ENCODE assay signal across 9 mouse cellular contexts in the genomic region with DNA sequence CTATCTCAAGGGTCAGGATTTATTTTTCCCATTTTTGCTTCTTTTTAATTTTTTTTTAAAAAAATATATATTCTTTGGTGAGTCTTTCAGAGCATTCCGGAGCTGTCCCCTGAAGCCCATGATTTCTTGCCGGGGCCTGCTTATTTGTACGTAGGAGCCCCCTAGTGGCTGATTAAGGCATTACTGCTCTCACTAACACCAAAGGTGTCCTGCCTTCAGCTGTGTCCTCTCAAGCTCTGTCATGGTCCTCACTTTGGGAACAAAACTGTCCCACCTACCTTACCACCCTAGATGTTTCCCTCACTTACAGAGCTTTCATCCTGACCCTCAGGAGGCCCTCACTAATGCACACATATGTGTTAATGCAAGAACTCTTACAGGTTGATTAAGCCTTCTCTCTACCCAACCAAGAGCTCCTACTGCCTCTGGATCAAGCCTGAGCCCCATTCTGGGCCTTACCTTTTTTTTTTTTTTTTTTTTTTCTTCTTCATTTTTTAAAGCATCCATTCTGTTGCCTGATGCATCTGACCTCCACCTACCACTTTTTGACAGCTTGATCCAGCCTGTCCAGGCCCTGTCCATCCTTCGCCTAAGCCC. TPM values are rescaled to one million over a fixed set of nuclear protein-coding genes. Genes with fewer than 3 reads are reported as not detected.
DNase-seq lines count a peak whose midpoint lies in the region; ATAC-seq and TF ChIP-seq lines count a peak whose summit lies in the region.
"Had no signal": no experiment of that assay in that cellular context is flagged by ENCODE, and none has a peak within 500 bp of the region (broad histone marks: within the 10 kb centered on the region; RNA-seq: fewer than 3 reads in every experiment).

No protein-coding gene starts in this region.

- no peak overlapping the region for H3K27ac ChIP-seq in MEL (ENCODE audit: control insufficient read depth, low read depth, low read length)
- H3K27ac ChIP-seq in cerebellum, adult 2 months (ENCODE audit: insufficient read depth, low read length) = no peak overlapping the region
- no peak overlapping the region for H3K27ac ChIP-seq in hindbrain, embryonic 12.5 days
- H3K27ac ChIP-seq: heart, embryonic 13.5 days had no signal

- no peaks in the 10 kb centered on the region for H3K27me3 ChIP-seq in MEL (ENCODE audit: control insufficient read depth in 1 of 2, insufficient read depth in 2 of 2, low read length in 2 of 2)
- H3K27me3 ChIP-seq in cerebellum, adult 2 months (ENCODE audit: control insufficient read depth, insufficient read depth, low read length) = no peaks in the 10 kb centered on the region
- H3K27me3 ChIP-seq in hindbrain, embryonic 12.5 days = no peaks in the 10 kb centered on the region
- H3K27me3 ChIP-seq: heart, embryonic 13.5 days had no signal

- no peak for TF ChIP-seq EP300 in MEL (IDR thresholded peaks at IDR 0.05; ENCODE audit: low read depth in 1 of 2, low read length in 2 of 2)

- peak overlapping the region; percentile 41; the same call in 1 of the 2 replicates for H3K9ac ChIP-seq in MEL (ENCODE audit: control insufficient read depth, low read depth, low read length, poor library complexity, severe bottlenecking)
- no peak overlapping the region for H3K9ac ChIP-seq in hindbrain, embryonic 12.5 days

- H3K4me3 ChIP-seq in MEL (ENCODE audit: control insufficient read depth in 1 of 2, insufficient read depth in 1 of 2, low read depth in 2 of 2, low read length in 2 of 2) = peak overlapping the region; percentile 41 to 46
- no peak overlapping the region for H3K4me3 ChIP-seq in cerebellum, adult 2 months (replicated peaks; ENCODE audit: insufficient read depth, low read depth, low read length)
- no peak overlapping the region for H3K4me3 ChIP-seq in hindbrain, embryonic 12.5 days
- H3K4me3 ChIP-seq: heart, embryonic 13.5 days had no signal

- peak; percentile 98 for TF ChIP-seq RAD21 in MEL (IDR thresholded peaks at IDR 0.05; ENCODE audit: low read depth, low read length)

- no peaks in the 10 kb centered on the region for H3K79me2 ChIP-seq in MEL (ENCODE audit: control insufficient read depth, insufficient read depth, low read length, poor library complexity)

- TF ChIP-seq POLR2A in MEL (IDR thresholded peaks at IDR 0.05; ENCODE audit: control insufficient read depth in 1 of 2, insufficient read depth in 1 of 2, low read depth in 1 of 2, low read length in 2 of 2, poor library complexity in 1 of 2) = no peak
- TF ChIP-seq POLR2A in cerebellum, adult 2 months (IDR thresholded peaks at IDR 0.05; ENCODE audit: borderline replicate concordance, insufficient read depth, low read length) = no peak

- DNase-seq in MEL (ENCODE audit: low read depth, low spot score) = peak; percentile 96
- DNase-seq in cerebellum, adult 2 months = peak; percentile 77 to 80
- DNase-seq in frontal cortex, adult 2 months (ENCODE audit: extremely low spot score in 1 of 2, low spot score in 1 of 2) = peak; percentile 72 to 94
- peak; percentile 87 for DNase-seq in layer of hippocampus, adult 9-11 months
- DNase-seq in lung, postnatal 14 days = peak; percentile 91
- DNase-seq in retina, embryonic 14.5 days (ENCODE audit: low spot score) = peak; percentile 93
- peak; percentile 52 to 67 for DNase-seq in thymus, postnatal 36 days

- no peak overlapping the region for H3K4me2 ChIP-seq in hindbrain, embryonic 12.5 days (replicated peaks)
- H3K4me2 ChIP-seq: heart, embryonic 13.5 days had no signal

- no peaks in the 10 kb centered on the region for H3K36me3 ChIP-seq in MEL (ENCODE audit: control insufficient read depth in 1 of 2, insufficient read depth in 2 of 2, low read length in 2 of 2)
- no peaks in the 10 kb centered on the region for H3K36me3 ChIP-seq in hindbrain, embryonic 12.5 days
- H3K36me3 ChIP-seq: heart, embryonic 13.5 days had no signal

- ATAC-seq in hindbrain, embryonic 12.5 days (ENCODE audit: low FRiP score) = peak; percentile 17; the same call in 1 of the 2 replicates

- TF ChIP-seq CTCF in MEL (IDR thresholded peaks at IDR 0.05 in 2 of 3, conservative IDR thresholded peaks at IDR 0.05 in 1 of 3; ENCODE audit: control insufficient read depth in 1 of 3, insufficient read depth in 1 of 3, low read depth in 2 of 3, low read length in 3 of 3, poor library complexity in 1 of 3, severe bottlenecking in 1 of 3) = peak; percentile 87 to 97 (median 97)
- TF ChIP-seq CTCF in cerebellum, adult 2 months (IDR thresholded peaks at IDR 0.05; ENCODE audit: borderline replicate concordance, insufficient read depth, low read depth, low read length) = peak; percentile 76; the same call in 1 of the 2 replicates

- H3K4me1 ChIP-seq in MEL (ENCODE audit: control insufficient read depth in 1 of 2, insufficient read depth in 2 of 2, low read length in 2 of 2) = peaks cover 0 to 6% of the 10 kb centered on the region in 2 experiments; a peak in 3 of 4 replicates
- H3K4me1 ChIP-seq in cerebellum, adult 2 months (ENCODE audit: control insufficient read depth, insufficient read depth, low read length) = no peaks in the 10 kb centered on the region
- peaks cover 15% of the 10 kb centered on the region for H3K4me1 ChIP-seq in hindbrain, embryonic 12.5 days

- H3K9me3 ChIP-seq in MEL (replicated peaks; ENCODE audit: insufficient read depth, low read length) = no peaks in the 10 kb centered on the region
- no peaks in the 10 kb centered on the region for H3K9me3 ChIP-seq in hindbrain, embryonic 12.5 days (replicated peaks)
- H3K9me3 ChIP-seq: heart, embryonic 13.5 days had no signal

- 24% methylated on average over 4 of the region's 4 CpGs for WGBS in cerebellum, adult 2 months
- WGBS in hindbrain, embryonic 12.5 days = 29% methylated on average over 4 of the region's 4 CpGs

TF ChIP-seq in MEL, 35 proteins besides CTCF, POLR2A, EP300 and RAD21 (continues in another document):
- TF ChIP-seq TBP (IDR thresholded peaks at IDR 0.05; ENCODE audit: low read depth, low read length) = 0 out of 2 replicates have a peak, but pooled peaks have one; percentile 28
- TF ChIP-seq CHD2 (IDR thresholded peaks at IDR 0.05; ENCODE audit: low read length) = no peak
- no peak for TF ChIP-seq NRF1 (IDR thresholded peaks at IDR 0.05; ENCODE audit: insufficient read depth, low read depth, low read length, poor library complexity, severe bottlenecking)
- TF ChIP-seq MEF2A (IDR thresholded peaks at IDR 0.05; ENCODE audit: extremely low read depth, insufficient replicate concordance, low read depth, low read length, poor library complexity, severe bottlenecking) = no peak
- no peak for TF ChIP-seq POLR2AphosphoS5 (IDR thresholded peaks at IDR 0.05; ENCODE audit: borderline replicate concordance, low read depth, low read length)
- no peak for TF ChIP-seq GATA1 (IDR thresholded peaks at IDR 0.05; ENCODE audit: low read depth, low read length)
- no peak for TF ChIP-seq E2F4 (IDR thresholded peaks at IDR 0.05; ENCODE audit: borderline replicate concordance, low read depth, low read length)
- no peak for TF ChIP-seq USF1 (IDR thresholded peaks at IDR 0.05; ENCODE audit: low read depth, low read length)
- peak; percentile 93 for TF ChIP-seq ZC3H11A (IDR thresholded peaks at IDR 0.05; ENCODE audit: low read depth, low read length)
- peak; percentile 79 for TF ChIP-seq ZNF384 (IDR thresholded peaks at IDR 0.05; ENCODE audit: low read depth, low read length)
- 0 out of 2 replicates have a peak, but pooled peaks have one; percentile 27 for TF ChIP-seq TCF12 (IDR thresholded peaks at IDR 0.05; ENCODE audit: low read depth, low read length)
- TF ChIP-seq TAL1 (IDR thresholded peaks at IDR 0.05; ENCODE audit: low read length) = no peak
- TF ChIP-seq ELF1 (IDR thresholded peaks at IDR 0.05; ENCODE audit: low read depth, low read length) = no peak
- TF ChIP-seq MAFK (IDR thresholded peaks at IDR 0.05; ENCODE audit: borderline replicate concordance, low read depth, low read length) = no peak
- TF ChIP-seq UBTF (IDR thresholded peaks at IDR 0.05; ENCODE audit: borderline replicate concordance, insufficient read depth, low read depth, low read length) = no peak
- TF ChIP-seq SMC3 (IDR thresholded peaks at IDR 0.05; ENCODE audit: low read depth, low read length) = peak; percentile 96
- TF ChIP-seq SIN3A (IDR thresholded peaks at IDR 0.05; ENCODE audit: low read length) = peak; percentile 84
- no peak for TF ChIP-seq MAX (IDR thresholded peaks at IDR 0.05; ENCODE audit: low read length)
- no peak for TF ChIP-seq JUND (IDR thresholded peaks at IDR 0.05; ENCODE audit: low read depth, low read length)
- peak; percentile 34; the same call in 1 of the 2 replicates for TF ChIP-seq BHLHE40 (IDR thresholded peaks at IDR 0.05; ENCODE audit: borderline replicate concordance, low read depth, low read length)
- no peak for TF ChIP-seq MYB (IDR thresholded peaks at IDR 0.05; ENCODE audit: low read depth, low read length)
- no peak for TF ChIP-seq ETS1 (IDR thresholded peaks at IDR 0.05; ENCODE audit: low read depth, low read length)
- no peak for TF ChIP-seq USF2 (IDR thresholded peaks at IDR 0.05; ENCODE audit: borderline replicate concordance in 1 of 2, insufficient read depth in 1 of 2, low read depth in 1 of 2, low read length in 2 of 2)
- TF ChIP-seq POLR2AphosphoS2 (IDR thresholded peaks at IDR 0.05; ENCODE audit: low read length) = no peak
- TF ChIP-seq NELFE (IDR thresholded peaks at IDR 0.05; ENCODE audit: low read depth, low read length) = no peak; the same call in 1 of the 2 replicates
- no peak for TF ChIP-seq CHD1 (IDR thresholded peaks at IDR 0.05; ENCODE audit: low read depth, low read length)
- TF ChIP-seq KAT2A (conservative IDR thresholded peaks at IDR 0.05; ENCODE audit: low read depth, low read length) = no peak
- no peak for TF ChIP-seq GABPA (IDR thresholded peaks at IDR 0.05; ENCODE audit: low read depth, low read length)

RNA-seq across cellular contexts. Expression of a gene that starts 16.2 kb away (rescaled TPM):
- total RNA-seq in MEL (2012; rRNA removed) = 1.4 and 1.9 TPM in 2 replicates
- 1 to 10 TPM in 1 of 2 experiments, not detected in 1; 2.8 TPM for polyA plus RNA-seq in MEL (2012; ENCODE audit: insufficient read depth in 1 of 2, insufficient read length in 2 of 2, low read depth in 1 of 2, low replicate concordance in 2 of 2, missing spikeins in 1 of 2)
- polyA plus RNA-seq in cerebellum, adult 2 months (2012; rRNA removed) = 6.1 and 7.1 TPM in 2 replicates
- 7.9 and 8.4 TPM in 2 replicates for polyA plus RNA-seq in frontal cortex, adult 2 months (2012; rRNA removed)
- polyA plus RNA-seq in hindbrain, embryonic 12.5 days (2016; fragmentation: Nextera tagmentation; extraction: Ambion mirVana) = 32.9 and 35.3 TPM in 2 replicates

RNA-seq across cellular contexts. Expression of a gene that starts 59.9 kb away (rescaled TPM):
- total RNA-seq in MEL (2012; rRNA removed) = 55.9 and 58.5 TPM in 2 replicates
- polyA plus RNA-seq in MEL (2012; ENCODE audit: insufficient read depth in 1 of 2, insufficient read length in 2 of 2, low read depth in 1 of 2, low replicate concordance in 2 of 2, missing spikeins in 1 of 2) = 100 to 1,000 TPM; 101 to 115 TPM
- polyA plus RNA-seq in cerebellum, adult 2 months (2012; rRNA removed) = 48.5 and 51.4 TPM in 2 replicates
- polyA plus RNA-seq in frontal cortex, adult 2 months (2012; rRNA removed) = 44.3 and 49.0 TPM in 2 replicates
- polyA plus RNA-seq in hindbrain, embryonic 12.5 days (2016; fragmentation: Nextera tagmentation; extraction: Ambion mirVana) = 40.5 and 44.3 TPM in 2 replicates

Comparison
In these comparisons a context has a peak if more than half of its experiments do, and no peak if none do; other contexts are left out.
1. H3K4me3 ChIP-seq: peak in MEL (2 of 2); none in cerebellum, adult 2 months (single experiment) and hindbrain, embryonic 12.5 days (single experiment).
2. Peak in every context shown above with its lines, with median percentiles within 50 percentile points of each other: DNase-seq.